Mouse (Mus musculus) right cerebral cortex, postnatal 10 days (tissue): ENCODE data around the gene Car11.

Experiments used
- DNase-seq, 2 experiments: peaks; one replicate each; pipeline ENCODE4 v3.0.0; 2021; ENCODE audit warnings: low spot score in 2 of 2

Gene Car11

DNA sequence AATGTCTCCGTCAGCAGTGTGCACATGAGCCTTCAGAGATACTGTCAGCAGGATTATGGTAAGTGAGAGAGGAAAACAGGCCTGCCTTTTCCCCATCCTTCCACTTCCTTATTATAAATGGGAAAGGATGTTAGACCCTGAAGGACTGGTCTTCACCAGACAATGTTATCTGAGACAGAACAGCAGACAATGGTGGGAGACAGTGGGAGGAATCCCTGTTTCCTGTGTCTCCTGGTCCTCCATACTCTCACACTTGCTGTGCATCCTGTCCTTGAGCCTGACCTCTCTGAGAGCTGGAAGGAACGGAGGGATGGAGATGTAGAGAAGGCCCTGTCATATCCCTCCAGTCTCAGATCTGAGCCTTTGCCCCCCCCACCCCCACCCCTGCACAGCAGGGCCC is 7.3 kb upstream of the Car11 start:
- no peak for DNase-seq

DNA sequence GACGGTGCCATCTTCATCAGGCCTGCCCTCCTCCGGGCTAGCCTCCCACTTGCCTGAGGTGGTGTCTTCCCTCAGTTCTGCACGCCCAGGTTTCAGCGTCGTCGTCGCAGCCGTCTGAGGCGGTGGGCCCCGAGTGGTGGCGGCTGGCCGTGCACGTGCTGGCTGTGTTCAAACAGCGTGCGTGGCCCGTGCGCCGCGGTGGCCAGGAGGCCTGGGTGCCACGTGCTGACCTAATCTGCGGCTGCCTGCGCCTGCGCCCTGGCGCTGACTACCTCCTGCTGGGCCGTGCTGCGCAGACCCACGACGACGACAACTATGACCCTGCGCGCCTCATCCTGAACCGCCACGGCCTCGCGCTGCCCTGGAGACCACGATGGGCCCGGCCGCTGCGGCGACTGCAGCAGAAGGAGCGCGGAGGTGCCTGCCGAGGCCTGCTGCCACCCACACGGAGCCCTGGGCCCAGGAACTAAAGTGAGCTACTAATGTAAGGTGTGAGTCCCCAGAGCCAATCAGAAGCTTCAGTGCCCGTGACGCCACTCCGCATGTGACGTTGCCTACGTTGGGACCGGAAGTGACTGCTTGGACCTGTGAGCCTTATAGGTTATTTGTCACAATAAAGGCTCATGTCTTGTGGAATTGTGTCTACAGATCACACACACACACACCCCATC is 5.6 kb upstream of the Car11 start, which contains the start of gene Sec1:
Gene Sec1, minus strand, starts transcription at position 482 of the 671 bp plus-strand sequence.
- no peak for DNase-seq

DNA sequence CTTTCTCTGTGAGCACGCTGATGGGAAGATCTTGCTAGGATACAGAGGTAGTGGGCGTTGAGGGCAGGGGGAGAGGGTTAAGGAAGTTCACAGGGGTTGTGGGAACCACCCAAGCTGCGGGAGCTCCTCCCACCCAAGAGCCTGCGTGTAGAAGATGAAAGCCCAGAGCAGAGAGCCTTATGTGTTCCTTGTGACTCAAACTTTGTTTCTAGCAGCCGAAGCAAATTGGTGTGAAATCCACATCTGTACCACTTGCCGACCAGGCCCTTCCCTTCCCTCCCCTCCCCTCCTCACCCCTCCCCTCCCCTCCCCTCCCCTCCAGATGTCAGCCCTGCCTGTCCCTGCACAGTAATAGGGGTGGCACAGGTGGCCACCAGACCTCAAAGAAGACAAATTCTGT is 4.5 kb upstream of the Car11 start:
- no peak for DNase-seq

DNA sequence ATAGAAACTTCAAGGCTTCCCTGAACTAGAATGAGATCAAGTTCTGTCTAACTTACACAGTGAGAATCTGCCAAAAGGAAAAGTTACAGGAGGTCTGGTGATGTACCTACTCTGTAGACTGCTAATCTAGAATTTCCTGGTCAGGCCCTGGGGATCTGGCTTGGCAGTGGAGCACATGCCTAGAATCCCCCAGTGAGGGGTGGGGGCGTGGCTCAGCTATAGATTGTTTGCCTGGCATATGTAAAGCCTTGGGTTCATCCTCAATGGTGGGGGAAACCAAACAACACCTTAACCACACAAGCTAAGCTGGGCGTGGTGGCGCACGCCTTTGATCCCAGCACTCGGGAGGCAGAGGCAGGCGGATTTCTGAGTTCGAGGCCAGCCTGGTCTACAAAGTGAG is 1.7 kb upstream of the Car11 start:
- no peak for DNase-seq

DNA sequence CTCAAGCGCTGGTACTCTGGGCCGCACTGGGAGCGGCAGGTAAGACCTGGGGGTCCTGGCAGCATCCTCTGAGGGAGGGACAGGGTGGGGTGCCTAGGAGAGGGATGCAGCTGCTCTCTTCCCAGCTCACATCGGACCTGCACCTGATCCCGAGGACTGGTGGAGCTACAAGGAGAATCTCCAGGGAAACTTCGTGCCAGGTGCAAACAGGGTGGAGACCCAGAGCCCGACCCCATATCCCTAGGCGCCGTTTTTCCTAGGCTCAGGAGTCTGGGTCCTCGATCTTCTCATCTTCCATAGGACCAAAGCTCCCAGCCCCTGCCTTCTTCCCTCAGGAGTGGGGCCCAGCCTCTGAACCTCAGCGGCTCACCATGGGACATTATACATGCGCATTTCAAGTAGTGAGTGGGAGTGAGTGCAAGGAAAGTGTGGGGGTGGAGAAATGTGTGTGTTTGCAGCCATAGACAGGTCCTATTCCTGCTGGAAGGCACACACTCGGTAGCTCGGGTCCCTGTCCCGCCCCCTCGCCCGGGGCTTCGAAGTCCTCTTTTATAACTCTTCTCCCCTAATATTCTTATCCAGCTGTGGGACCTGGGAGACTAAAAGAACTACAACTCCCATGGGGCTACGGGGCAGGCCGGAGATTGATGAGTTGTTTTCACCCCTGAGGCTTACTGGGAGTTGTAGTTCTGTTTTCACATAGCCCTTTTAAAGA is 815 bp downstream of the Car11 start:
- DNase-seq, result peak; percentile 84 to 88

DNA sequence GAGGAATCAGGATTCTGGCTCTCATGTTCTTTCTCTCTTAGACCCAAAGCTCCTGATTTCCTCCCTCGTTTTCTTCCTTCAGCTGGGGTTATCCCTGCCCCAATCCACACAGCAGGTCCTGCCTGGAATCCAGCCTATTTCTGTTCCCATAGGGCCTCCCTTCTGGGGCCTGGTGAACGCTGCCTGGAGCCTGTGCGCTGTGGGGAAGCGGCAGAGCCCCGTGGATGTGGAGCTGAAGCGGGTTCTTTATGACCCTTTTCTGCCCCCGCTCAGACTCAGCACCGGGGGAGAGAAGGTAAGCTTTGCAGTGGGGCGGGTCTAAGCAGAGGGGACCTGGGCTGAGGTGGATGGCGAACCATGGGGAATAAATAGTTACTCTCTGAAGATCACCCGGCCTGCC is 1.4 kb downstream of the Car11 start:
- peak in 1 of 2 experiments; percentile 47 for DNase-seq

DNA sequence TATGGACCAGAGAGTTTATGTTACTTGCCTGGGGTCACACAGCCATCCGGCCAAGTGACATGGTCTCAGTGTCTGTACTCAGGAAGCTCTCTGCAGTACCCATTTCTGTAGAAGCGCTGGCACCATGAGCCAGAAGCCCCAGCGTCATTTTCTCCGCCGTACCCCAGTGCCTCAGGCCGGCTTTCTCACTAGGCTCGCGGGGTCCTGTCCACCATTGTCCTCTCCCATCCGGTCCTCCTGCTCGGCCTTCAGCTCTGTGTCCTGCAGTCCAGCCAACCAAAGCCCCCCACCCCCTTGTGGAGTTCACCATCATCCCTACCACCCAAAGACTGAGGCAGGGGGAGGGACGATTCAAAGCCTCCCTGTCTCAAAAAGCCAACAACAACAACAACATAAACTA is 2.0 kb downstream of the Car11 start:
- DNase-seq, result peak in 1 of 2 experiments; percentile 48

DNA sequence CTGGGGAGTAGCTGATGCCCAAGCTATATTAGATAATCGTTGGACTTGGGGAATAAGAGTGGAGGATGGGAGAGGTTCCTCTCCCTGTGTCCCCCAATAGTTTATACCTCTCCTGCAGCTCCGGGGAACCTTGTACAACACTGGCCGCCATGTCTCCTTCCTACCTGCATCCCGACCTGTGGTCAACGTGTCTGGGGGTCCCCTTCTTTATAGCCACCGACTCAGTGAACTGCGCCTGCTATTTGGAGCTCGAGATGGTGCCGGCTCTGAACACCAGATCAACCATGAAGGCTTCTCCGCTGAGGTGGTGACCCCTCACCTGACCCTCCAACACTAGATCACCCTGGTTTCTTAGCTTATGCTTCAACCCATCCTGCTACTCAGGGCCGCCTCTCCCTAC is 2.7 kb downstream of the Car11 start:
- peak in 1 of 2 experiments; percentile 58 for DNase-seq

DNA sequence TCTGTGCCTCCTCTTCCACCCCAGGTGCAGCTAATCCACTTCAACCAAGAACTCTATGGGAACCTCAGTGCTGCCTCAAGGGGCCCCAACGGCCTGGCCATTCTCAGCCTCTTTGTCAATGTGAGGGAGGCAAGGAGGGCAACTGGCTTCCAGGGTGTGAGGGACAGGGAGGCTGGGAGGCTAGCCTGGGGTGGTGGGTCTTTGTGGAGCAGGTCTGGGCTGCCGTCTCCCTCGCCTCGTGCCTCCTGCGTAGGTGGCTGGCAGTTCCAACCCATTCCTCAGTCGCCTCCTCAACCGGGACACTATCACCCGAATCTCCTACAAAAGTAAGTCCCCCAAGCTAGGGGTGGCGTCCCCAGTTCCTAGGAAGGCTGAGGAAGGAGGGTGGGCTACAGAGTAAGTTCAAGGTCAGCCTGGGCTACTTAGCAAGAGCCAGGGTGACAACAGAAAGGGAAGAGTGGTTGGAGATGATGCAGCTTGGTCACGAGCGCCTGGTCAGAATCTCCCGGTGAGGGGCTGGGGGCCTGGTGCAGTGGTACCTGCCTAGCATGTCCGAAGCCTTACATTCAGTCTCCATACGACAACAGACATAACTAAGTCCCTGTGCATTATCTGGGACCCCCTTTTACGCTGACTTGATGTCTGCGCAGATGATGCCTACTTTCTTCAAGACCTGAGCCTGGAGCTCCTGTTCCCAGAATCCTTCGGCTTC is 3.3 kb downstream of the Car11 start:
- peak in 1 of 2 experiments; percentile 56 for DNase-seq

DNA sequence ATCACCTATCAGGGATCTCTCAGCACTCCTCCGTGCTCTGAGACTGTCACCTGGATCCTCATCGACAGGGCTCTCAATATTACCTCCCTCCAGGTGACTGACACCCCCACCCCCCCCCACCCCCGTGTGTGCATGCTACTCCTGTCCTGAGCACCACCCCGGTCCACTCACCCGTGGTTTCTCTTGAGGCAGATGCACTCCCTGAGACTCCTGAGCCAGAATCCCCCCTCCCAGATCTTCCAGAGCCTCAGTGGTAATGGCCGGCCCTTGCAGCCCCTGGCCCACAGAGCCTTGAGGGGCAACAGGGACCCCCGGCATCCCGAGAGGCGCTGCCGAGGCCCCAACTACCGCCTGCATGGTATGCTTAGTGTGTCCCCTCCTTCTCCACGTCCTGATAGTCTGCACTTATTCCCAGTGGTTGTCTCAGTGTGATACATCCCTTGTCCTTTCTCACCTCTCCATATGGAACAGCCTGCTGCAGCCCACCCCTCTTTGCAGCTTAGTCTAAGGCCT is 3.9 kb downstream of the Car11 start:
- DNase-seq, result peak in 1 of 2 experiments; percentile 70

DNA sequence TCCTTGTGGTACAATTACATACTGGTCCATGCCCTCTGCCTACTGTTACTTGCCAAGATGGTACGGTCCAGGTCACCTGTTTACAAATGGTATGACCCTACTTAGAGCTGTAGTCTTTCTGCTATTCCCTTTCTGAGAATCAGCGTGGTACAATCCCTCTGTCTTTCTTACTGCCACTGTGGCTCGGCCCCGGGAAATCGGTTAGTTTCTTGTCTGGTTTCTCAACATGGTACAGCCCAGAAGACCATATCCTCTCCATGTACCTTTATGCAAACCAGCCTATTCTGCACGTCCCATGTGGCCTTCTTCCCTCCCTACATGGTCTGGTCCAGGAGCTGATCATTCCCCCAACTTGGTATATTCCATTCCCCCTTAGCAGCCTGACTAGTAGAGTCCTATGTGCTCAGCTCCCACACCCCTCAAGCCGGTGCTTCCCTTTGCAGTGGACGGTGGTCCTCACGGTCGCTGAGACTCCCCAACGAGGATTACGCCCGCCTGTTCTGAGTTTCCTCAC is 4.5 kb downstream of the Car11 start:
- DNase-seq, result peak; percentile 83 to 93

DNA sequence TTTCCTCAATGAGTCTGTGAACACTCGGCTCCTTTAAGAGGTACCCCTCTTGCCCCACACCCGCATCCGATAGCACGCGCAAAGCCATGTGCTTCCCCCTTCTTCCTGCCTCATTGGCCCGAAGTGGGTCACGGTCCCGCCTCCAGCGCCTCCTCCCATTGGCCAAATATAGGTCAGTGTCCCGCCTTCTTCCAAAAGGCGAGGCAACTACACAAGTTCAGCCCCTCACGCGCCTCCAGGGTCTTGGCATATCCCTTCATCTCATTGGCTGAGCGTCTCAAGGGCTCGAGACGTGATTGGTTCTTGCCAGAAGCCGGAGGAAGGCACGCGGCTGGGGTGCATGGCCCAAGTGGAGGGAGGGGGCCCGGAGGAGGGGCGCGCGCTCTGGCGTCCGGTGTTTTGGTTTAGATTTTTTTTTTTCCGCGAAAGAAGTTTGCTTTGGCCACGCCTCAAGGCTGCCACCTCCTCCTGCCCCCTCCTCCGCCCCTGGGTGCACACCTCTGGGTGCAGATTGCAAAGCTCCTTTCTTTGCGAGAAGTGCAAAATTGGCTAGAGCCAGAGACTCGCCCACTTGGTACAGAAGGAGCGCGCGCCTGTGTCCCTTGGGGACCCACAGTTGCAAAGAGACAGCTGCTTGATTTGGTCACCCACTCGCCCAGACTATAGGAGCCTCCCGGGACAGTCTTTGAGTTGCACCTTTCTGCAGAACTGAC is 5.2 kb downstream of the Car11 start, which contains the start of gene Dbp:
Gene Dbp, plus strand, starts transcription at position 359 of the 713 bp plus-strand sequence.
- DNase-seq, result peak; percentile 100

DNA sequence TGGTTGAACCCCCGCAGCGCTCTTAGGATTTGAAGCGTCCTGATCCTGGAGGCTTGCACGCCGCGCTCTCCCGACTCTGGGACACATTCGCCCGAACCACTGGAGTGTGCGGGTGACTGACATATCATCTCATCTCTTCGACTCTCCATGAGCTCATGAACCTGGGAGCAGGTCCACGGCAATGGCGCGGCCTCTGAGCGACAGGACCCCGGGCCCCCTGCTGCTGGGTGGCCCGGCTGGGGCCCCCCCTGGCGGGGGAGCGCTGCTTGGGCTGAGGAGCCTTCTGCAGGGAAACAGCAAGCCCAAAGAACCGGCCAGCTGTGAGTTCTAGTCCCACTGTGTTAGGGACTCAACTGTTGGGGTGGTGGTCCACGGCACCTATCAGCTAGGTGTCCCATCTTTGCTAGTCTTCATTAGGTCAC is 5.8 kb downstream of the Car11 start:
- no peak for DNase-seq

DNA sequence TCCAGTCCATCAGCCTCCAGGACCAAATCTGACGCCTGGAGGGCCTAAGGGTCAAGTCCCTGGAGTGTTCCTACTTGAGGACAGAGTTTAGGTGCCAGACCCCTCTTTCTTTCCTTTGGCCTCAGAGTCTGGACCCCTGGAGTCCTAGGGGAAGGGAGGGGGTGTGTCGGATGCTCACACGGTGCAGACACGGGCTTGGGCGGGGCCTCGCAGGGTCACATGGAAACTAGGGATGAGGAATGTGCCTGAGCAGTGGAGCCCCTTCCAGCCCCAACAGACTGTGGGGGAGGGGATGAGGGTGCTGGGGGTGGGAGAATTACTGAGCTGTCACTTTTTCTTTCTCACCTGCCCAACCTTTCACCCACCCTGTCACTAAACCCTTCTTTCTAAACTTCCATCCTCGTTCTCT is 6.2 kb downstream of the Car11 start:
- peak; percentile 90 to 93 for DNase-seq

DNA sequence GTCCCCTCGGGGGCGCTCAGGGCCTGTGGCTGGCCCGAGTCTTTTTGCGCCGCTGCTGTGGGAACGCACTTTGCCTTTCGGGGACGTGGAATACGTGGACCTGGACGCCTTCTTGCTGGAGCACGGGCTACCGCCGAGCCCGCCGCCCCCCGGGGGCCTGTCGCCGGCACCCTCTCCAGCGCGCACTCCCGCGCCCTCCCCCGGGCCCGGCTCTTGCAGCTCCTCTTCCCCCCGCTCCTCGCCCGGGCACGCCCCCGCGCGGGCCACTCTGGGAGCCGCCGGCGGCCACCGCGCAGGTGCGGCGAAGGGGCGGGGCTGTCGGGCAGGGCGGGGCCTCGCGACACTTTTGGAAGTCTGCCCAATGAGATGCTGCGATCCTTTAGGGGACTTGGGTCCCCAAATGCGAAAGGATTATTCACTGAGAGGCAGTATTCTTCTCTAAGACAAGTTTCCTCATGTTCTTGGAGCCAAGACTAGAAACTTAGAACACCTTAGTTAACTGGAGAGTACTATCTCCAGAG is 7.1 kb downstream of the Car11 start:
- peak; percentile 87 to 91 for DNase-seq

DNA sequence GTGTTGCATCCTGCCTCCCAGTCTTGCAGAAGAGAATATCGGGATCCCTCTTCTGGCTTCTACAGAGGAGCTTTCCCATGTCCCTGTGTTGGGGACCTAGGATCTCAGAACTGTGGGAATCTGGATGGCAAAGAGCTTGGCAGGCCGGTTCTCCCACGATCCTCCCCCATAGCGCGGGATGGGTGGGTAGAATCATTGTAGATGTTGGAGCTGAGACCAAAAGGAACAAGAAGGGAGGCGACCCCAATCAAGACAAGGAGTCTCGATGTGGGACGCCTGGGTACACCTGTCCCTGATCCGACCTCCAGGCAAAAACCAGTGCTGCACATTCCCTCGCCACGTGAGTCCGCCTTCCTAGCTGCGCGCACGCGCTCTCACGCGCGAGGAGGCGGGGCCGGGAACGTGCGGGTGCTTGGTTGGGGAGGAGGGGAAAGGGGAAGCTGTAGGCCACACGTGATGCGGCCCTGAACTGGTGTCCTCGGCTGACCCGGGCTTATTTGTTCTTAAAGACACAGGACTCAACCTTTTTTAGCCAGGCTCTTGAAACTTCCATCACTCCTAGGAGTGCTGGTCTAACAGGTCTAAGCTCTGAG is 7.8 kb downstream of the Car11 start:
- peak; percentile 97 for DNase-seq

DNA sequence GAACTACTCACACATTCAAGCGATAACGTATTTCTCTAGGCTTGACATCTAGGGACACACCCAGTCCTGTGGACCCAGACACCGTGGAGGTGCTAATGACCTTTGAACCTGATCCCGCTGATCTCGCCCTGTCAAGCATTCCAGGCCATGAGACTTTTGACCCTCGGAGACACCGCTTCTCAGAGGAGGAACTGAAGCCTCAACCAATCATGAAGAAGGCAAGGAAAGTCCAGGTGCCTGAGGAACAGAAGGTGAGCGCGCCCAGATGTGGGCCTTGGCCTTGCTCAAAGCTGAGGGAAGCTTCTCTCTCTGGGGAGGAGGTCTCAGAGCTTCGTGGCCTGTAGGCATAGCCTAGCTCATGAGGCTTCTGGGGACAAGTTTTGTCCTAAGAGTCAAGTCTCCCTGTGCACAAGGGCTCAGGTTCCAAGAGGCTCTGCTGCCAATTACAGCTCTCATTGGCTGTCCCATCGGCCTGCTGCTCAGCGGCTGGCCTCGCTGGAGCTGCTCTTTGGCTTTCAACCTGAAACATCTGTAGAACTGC is 8.6 kb downstream of the Car11 start:
- DNase-seq, result peak in 1 of 2 experiments; percentile 74

DNA sequence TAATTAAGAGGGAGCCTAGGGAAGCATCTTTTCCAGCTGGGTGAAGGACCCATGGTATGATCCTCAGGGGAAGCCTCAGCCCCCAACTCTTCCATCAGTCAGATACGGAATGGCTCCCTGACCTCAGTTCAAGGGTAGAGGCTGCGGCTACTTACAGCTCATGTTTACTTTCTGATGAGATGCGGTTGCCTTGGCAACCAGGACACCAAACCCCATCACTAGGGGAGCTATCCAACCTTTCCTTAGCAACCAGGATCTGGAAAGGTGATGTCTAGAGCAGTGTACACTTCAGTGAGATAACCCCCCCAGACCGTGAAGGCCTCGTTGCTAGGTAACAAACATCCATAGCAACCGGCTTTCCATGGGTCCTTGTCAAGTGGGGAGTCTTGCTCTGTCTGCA is 9.4 kb downstream of the Car11 start:
- peak; percentile 60 to 80 for DNase-seq

DNA sequence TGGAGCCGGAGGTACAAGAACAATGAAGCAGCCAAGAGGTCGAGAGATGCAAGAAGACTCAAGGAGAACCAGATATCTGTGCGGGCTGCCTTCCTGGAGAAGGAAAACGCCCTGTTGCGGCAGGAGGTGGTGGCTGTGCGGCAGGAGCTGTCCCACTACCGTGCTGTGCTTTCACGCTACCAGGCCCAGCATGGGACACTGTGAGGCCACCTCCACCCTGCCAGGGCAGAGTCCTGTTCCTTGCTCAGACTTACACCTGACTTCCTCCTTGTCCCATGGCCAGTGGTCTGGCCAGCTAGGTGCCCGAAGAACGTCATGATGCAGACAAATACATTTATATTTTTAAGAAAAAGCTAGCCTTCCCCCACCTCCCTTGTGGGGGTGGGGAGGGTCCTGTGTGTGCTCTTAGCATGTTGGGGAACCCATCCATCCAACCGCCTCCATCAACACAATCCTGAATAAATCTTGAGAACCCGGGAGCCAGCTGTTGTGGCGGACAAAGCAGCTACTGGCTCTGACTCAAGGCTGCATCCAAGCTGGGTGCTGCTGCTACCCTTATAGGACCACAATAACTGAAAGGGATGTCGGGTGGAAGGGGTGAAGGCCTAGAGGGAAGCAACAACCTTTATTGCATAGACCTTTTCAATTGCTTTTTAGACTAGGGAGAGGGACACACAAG is 10.2 kb downstream of the Car11 start:
- peak in 1 of 2 experiments; percentile 62 for DNase-seq
